Mouse (Mus musculus) neural tube, embryonic 13.5 days (tissue): ENCODE measurements at regions not wholly inside any gene's neighbourhood (a gene's known extent, or its start where the extent isn't known, plus 50 kb on each side); places are given as distances from the start of the nearest gene placed in this dataset.
A peak's percentile ranks its signal among the peaks of the same experiment; 100 is the strongest.

Experiments used
- ATAC-seq: fragments of 200-750 bp; cut with Nextera tagmentation; 2 replicates; pipeline ENCODE4 v1.8.0; 2017; ENCODE audit warnings: low read depth, mild to moderate bottlenecking, moderate TSS enrichment, moderate library complexity
- H3K27ac ChIP-seq: fragments of 300-500 bp; sonication (generic); replicated peaks from 2 replicates; pipeline ENCODE4 v1.5.1; 2015; ENCODE audit warnings: moderate library complexity, mild to moderate bottlenecking, inconsistent platforms
- H3K27me3 ChIP-seq: fragments of 300-500 bp; sonication (generic); 2 replicates; pipeline ENCODE4 v1.6.1; 2015; ENCODE audit warnings: mild to moderate bottlenecking, inconsistent platforms
- H3K36me3 ChIP-seq: fragments of 300-500 bp; sonication (generic); 2 replicates; pipeline ENCODE4 v1.6.1; 2015; ENCODE audit warnings: mild to moderate bottlenecking, inconsistent platforms
- H3K4me1 ChIP-seq: fragments of 300-500 bp; sonication (generic); replicated peaks from 2 replicates; pipeline ENCODE4 v1.6.1; 2015; ENCODE audit warnings: inconsistent platforms
- H3K4me2 ChIP-seq: fragments of 300-500 bp; sonication (generic); 2 replicates; pipeline ENCODE4 v1.6.1; 2015; ENCODE audit warnings: inconsistent platforms, mild to moderate bottlenecking, moderate library complexity
- H3K4me3 ChIP-seq: fragments of 300-500 bp; sonication (generic); 2 replicates; pipeline ENCODE4 v1.5.1; 2015; ENCODE audit warnings: mild to moderate bottlenecking, inconsistent platforms
- H3K9ac ChIP-seq: fragments of 300-500 bp; sonication (generic); 2 replicates; pipeline ENCODE4 v1.6.1; 2015; ENCODE audit warnings: moderate library complexity, mild to moderate bottlenecking, inconsistent platforms
- H3K9me3 ChIP-seq: fragments of 300-500 bp; sonication (generic); 2 replicates; pipeline ENCODE4 v1.6.1; 2016; ENCODE audit warnings: inconsistent platforms
- WGBS: fragments of 180-500 bp; shearing (Covaris S2); methylation state at CpG from one replicate; pipeline ENCODE4 v1.1.7; 2015; 5-methylcytosine and 5-hydroxymethylcytosine counted together

- no peak for ATAC-seq
- no peaks in the 10 kb centered on the region for H3K36me3 ChIP-seq
- H3K4me3 ChIP-seq, result no peak overlapping the region
- H3K27me3 ChIP-seq, result no peaks in the 10 kb centered on the region
- no peak overlapping the region for H3K27ac ChIP-seq
- no peaks in the 10 kb centered on the region for H3K4me1 ChIP-seq
- H3K9me3 ChIP-seq, result peaks cover 4% of the 10 kb centered on the region; the same call in 1 of the 2 replicates
- H3K4me2 ChIP-seq, result no peak overlapping the region
- no peak overlapping the region for H3K9ac ChIP-seq
- WGBS, result 63% methylated on average over 4 of the region's 4 CpGs
Measured at GRCm38 (mm10) chr16:8351424-8351823, 73.5 kb downstream of the Tmem114 start.

GRCm38 (mm10) chr16:8349148-8349547 is 75.8 kb downstream of the Tmem114 start:
- Histone ChIP-seq H3K9me3 (no peaks in the 10 kb centered on the region), H3K9ac (no peak overlapping the region), H3K4me3 (no peak overlapping the region), H3K4me2 (no peak overlapping the region), H3K27ac (no peak overlapping the region), H3K27me3 (no peaks in the 10 kb centered on the region), H3K4me1 (no peaks in the 10 kb centered on the region), H3K36me3 (no peaks in the 10 kb centered on the region)
- no peak for ATAC-seq
- 78% methylated on average over 3 of the region's 3 CpGs for WGBS

GRCm38 (mm10) chr16:8348645-8349044 is 76.3 kb downstream of the Tmem114 start:
- no peaks in the 10 kb centered on the region for H3K27me3 ChIP-seq
- H3K9ac ChIP-seq, result no peak overlapping the region
- no peak overlapping the region for H3K27ac ChIP-seq
- H3K36me3 ChIP-seq, result no peaks in the 10 kb centered on the region
- H3K4me1 ChIP-seq, result no peaks in the 10 kb centered on the region
- no peak for ATAC-seq
- H3K4me3 ChIP-seq, result no peak overlapping the region
- H3K4me2 ChIP-seq, result no peak overlapping the region
- no peaks in the 10 kb centered on the region for H3K9me3 ChIP-seq
- WGBS, result 63% methylated on average over 5 of the region's 5 CpGs

- Histone ChIP-seq H3K4me1 (no peaks in the 10 kb centered on the region), H3K36me3 (no peaks in the 10 kb centered on the region), H3K27ac (no peak overlapping the region), H3K27me3 (no peaks in the 10 kb centered on the region), H3K9me3 (no peaks in the 10 kb centered on the region), H3K4me3 (no peak overlapping the region), H3K4me2 (no peak overlapping the region), H3K9ac (no peak overlapping the region)
- WGBS, result 88% methylated on average over 7 of the region's 7 CpGs
- no peak for ATAC-seq
Measured at GRCm38 (mm10) chr16:8345216-8345615, 79.7 kb downstream of the Tmem114 start.

- H3K4me2 ChIP-seq, result peak overlapping the region; percentile 20; the same call in 1 of the 2 replicates
- no peaks in the 10 kb centered on the region for H3K27me3 ChIP-seq
- WGBS, result 23% methylated on average over 8 of the region's 8 CpGs
- no peaks in the 10 kb centered on the region for H3K9me3 ChIP-seq
- no peaks in the 10 kb centered on the region for H3K36me3 ChIP-seq
- no peak overlapping the region for H3K4me3 ChIP-seq
- H3K27ac ChIP-seq, result peak overlapping the region; percentile 72
- peak; percentile 65 for ATAC-seq
- peaks cover 14% of the 10 kb centered on the region for H3K4me1 ChIP-seq
- H3K9ac ChIP-seq, result peak overlapping the region; percentile 10; the same call in 1 of the 2 replicates
Measured at GRCm38 (mm10) chr16:8333081-8333710, 91.7 kb downstream of the Tmem114 start.

GRCm38 (mm10) chr16:8311996-8312395 is 112.9 kb downstream of the Tmem114 start:
- Histone ChIP-seq H3K36me3 (no peaks in the 10 kb centered on the region), H3K4me2 (no peak overlapping the region), H3K9me3 (no peaks in the 10 kb centered on the region), H3K27ac (no peak overlapping the region; the same call in 1 of the 2 replicates), H3K4me3 (no peak overlapping the region), H3K27me3 (no peaks in the 10 kb centered on the region), H3K9ac (no peak overlapping the region), H3K4me1 (peaks cover 8% of the 10 kb centered on the region; the same call in 1 of the 2 replicates)
- ATAC-seq, result no peak
- WGBS, result 33% methylated on average over 7 of the region's 7 CpGs

- peaks cover 4% of the 10 kb centered on the region; the same call in 1 of the 2 replicates for H3K4me1 ChIP-seq
- H3K36me3 ChIP-seq, result no peaks in the 10 kb centered on the region
- no peaks in the 10 kb centered on the region for H3K27me3 ChIP-seq
- H3K9ac ChIP-seq, result no peak overlapping the region
- no peak for ATAC-seq
- no peak overlapping the region for H3K4me2 ChIP-seq
- no peak overlapping the region for H3K27ac ChIP-seq
- no peaks in the 10 kb centered on the region for H3K9me3 ChIP-seq
- H3K4me3 ChIP-seq, result no peak overlapping the region
- 83% methylated on average over 8 of the region's 8 CpGs for WGBS
Measured at GRCm38 (mm10) chr16:8306389-8306788, 118.5 kb downstream of the Tmem114 start.
